Mouse (Mus musculus) hindbrain, embryonic 14.5 days (tissue): ENCODE results near the gene Rasd1. TPM values are rescaled to one million over a fixed set of nuclear protein-coding genes. Genes with fewer than 3 reads are reported as not detected.

Experiments used
- ATAC-seq: fragments of 200-750 bp; cut with Nextera tagmentation; 2 replicates; pipeline ENCODE4 v1.8.0; 2017; ENCODE audit warnings: moderate number of reproducible peaks, mild to moderate bottlenecking, moderate TSS enrichment, moderate library complexity; ENCODE audit not compliant: low FRiP score
- DNase-seq: peaks from one replicate; pipeline ENCODE4 v3.0.0-alpha.2; 2015; ENCODE audit warnings: low spot score
- H3K27ac ChIP-seq: fragments of 300-500 bp; sonication (generic); 2 replicates; pipeline ENCODE4 v1.5.1; 2014; ENCODE audit warnings: mild to moderate bottlenecking, moderate library complexity
- H3K27me3 ChIP-seq: fragments of 300-500 bp; sonication (generic); 2 replicates; pipeline ENCODE4 v1.6.1; 2014; ENCODE audit warnings: mild to moderate bottlenecking, low read length, mixed read lengths; ENCODE audit not compliant: control insufficient read depth, insufficient read depth
- H3K36me3 ChIP-seq: fragments of 300-500 bp; sonication (generic); replicated peaks from 2 replicates; pipeline ENCODE4 v1.6.1; 2014; ENCODE audit not compliant: control insufficient read depth, insufficient read depth
- H3K4me1 ChIP-seq: fragments of 300-500 bp; sonication (generic); replicated peaks from 2 replicates; pipeline ENCODE4 v1.6.1; 2014; ENCODE audit warnings: antibody characterized with exemption, low read length, mixed read lengths; ENCODE audit not compliant: control insufficient read depth, insufficient read depth
- H3K4me2 ChIP-seq: fragments of 300-500 bp; sonication (generic); replicated peaks from 2 replicates; pipeline ENCODE4 v1.6.1; 2014; ENCODE audit warnings: mild to moderate bottlenecking, moderate library complexity
- H3K4me3 ChIP-seq: fragments of 300-500 bp; sonication (generic); replicated peaks from 2 replicates; pipeline ENCODE4 v1.5.1; 2014; ENCODE audit warnings: mild to moderate bottlenecking, low read length
- H3K9ac ChIP-seq: fragments of 300-500 bp; sonication (generic); 2 replicates; pipeline ENCODE4 v1.6.1; 2014
- H3K9me3 ChIP-seq: fragments of 300-500 bp; sonication (generic); 2 replicates; pipeline ENCODE4 v1.6.1; 2016; ENCODE audit warnings: low read length; ENCODE audit not compliant: control insufficient read depth
- WGBS: fragments of 180-500 bp; shearing (Covaris S2); extraction: QIAGEN DNeasy Blood & Tissue Kit; methylation state at CpG from one replicate; pipeline ENCODE4 v1.1.7; 2014; 5-methylcytosine and 5-hydroxymethylcytosine counted together
- polyA plus RNA-seq: library from polyadenylated mRNA; unstranded; fragments of >200 nt; fragmentation: Nextera tagmentation; extraction: Ambion mirVana; gene quantifications from 2 replicates; pipeline ENCODE4 v1.2.1, GENCODE M21; 2014

The Rasd1 gene
- polyA plus RNA-seq, 1 experiment from 2014 or later: 1.3 TPM

DNA sequence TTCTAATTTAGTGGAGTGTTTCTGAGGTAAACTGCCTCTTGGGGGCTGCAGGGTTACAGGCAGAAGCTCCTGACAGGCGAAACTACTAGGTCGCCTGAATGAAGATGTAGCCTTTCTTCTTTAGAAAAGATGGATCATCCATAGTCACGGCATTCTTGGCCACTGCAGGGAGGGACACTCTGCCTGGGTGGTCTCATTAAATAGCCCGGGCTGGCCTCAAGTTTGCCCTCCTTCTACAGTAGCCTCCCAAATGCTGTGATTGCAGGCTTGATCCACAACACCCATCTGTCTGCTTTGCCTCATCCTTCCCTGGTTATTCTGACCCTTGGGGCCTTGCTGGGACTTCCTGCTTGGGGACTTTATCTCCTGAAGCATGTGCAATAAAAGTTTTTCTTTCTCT lies 34.7 kb downstream of the Rasd1 start:
- ATAC-seq (no peak), DNase-seq (no peak)
- Histone ChIP-seq H3K27me3 (no peaks in the 10 kb centered on the region), H3K36me3 (no peaks in the 10 kb centered on the region), H3K4me3 (no peak overlapping the region), H3K9me3 (no peaks in the 10 kb centered on the region), H3K4me2 (no peak overlapping the region), H3K9ac (no peak overlapping the region), H3K27ac (no peak overlapping the region), H3K4me1 (0 out of 2 replicates have a peak, but pooled peaks cover 2% of the 10 kb centered on the region)
- 39% methylated on average over 4 of the region's 4 CpGs for WGBS

- ATAC-seq (no peak), DNase-seq (no peak)
- WGBS: 21% methylated on average over 7 of the region's 7 CpGs
- Histone ChIP-seq H3K27me3 (no peaks in the 10 kb centered on the region), H3K9me3 (no peaks in the 10 kb centered on the region), H3K27ac (no peak overlapping the region), H3K4me2 (no peak overlapping the region), H3K4me3 (no peak overlapping the region), H3K4me1 (no peaks in the 10 kb centered on the region), H3K36me3 (no peaks in the 10 kb centered on the region), H3K9ac (no peak overlapping the region)
Observed at GRCm38 (mm10) chr11:59921265-59921664, 43.5 kb downstream of the Rasd1 start.

DNA sequence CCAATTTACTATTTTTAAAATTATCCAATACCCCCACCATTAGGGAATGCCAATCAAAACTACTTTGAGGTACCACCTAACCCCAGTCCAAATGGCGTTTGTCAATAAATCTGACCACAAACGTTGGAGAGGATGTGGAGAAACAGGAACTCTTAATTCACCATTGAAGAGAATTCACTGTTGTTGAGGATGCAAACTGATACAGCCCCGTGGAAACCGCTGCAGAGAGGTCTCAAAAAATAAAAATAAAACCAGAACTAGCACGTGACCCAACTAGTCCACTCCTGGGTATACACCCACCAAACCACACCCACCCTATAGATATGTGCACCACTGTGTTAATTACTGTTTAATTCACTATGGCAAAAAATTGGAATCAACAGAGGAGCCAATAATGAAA lies 44.4 kb downstream of the Rasd1 start:
- no peak for DNase-seq
- 79% methylated on average over 5 of the region's 5 CpGs for WGBS

DNA sequence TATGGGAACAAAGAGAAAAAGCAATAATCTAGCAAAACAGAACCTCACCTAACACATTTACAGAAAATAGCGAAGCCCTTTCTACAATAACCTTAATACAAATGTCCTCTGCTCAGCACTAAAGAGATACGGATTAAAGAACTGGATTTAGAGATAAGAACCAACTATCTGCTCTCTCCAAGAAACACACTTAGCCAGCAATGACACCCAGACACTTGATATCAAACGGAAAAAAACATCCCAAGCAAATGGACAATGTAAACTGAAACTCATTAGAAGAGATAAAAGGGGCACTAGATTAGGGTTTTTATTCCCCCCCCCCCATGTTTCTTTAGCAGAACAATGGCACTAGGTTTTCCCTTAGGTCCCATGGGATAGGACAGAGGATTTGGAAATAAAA lies 45.3 kb downstream of the Rasd1 start:
- no peak for ATAC-seq
- 80% methylated on average over 3 of the region's 3 CpGs for WGBS

More for the DNA sequence above, 44.4 kb downstream of the Rasd1 start:
- H3K27me3 ChIP-seq: no peaks in the 10 kb centered on the region
- no peak overlapping the region for H3K4me3 ChIP-seq
- no peaks in the 10 kb centered on the region for H3K4me1 ChIP-seq
- no peaks in the 10 kb centered on the region for H3K36me3 ChIP-seq
- H3K27ac ChIP-seq: no peak overlapping the region
- ATAC-seq: no peak
- H3K4me2 ChIP-seq: no peak overlapping the region
- H3K9me3 ChIP-seq: no peaks in the 10 kb centered on the region
- no peak overlapping the region for H3K9ac ChIP-seq

GRCm38 (mm10) chr11:59918014-59918413 lies 46.7 kb downstream of the Rasd1 start:
- no peak overlapping the region for H3K4me3 ChIP-seq
- no peak for DNase-seq
- H3K27me3 ChIP-seq: no peaks in the 10 kb centered on the region
- no peak for ATAC-seq
- 51% methylated on average over 4 of the region's 4 CpGs for WGBS
- no peaks in the 10 kb centered on the region for H3K36me3 ChIP-seq
- no peak overlapping the region for H3K27ac ChIP-seq
- H3K9ac ChIP-seq: no peak overlapping the region
- no peaks in the 10 kb centered on the region for H3K4me1 ChIP-seq
- H3K4me2 ChIP-seq: no peak overlapping the region
- H3K9me3 ChIP-seq: no peaks in the 10 kb centered on the region

More for the DNA sequence above, 45.3 kb downstream of the Rasd1 start:
- Histone ChIP-seq H3K27me3 (no peaks in the 10 kb centered on the region), H3K9me3 (no peaks in the 10 kb centered on the region), H3K9ac (no peak overlapping the region), H3K4me2 (no peak overlapping the region), H3K27ac (no peak overlapping the region), H3K36me3 (no peaks in the 10 kb centered on the region), H3K4me1 (no peaks in the 10 kb centered on the region), H3K4me3 (no peak overlapping the region)
- DNase-seq: no peak

GRCm38 (mm10) chr11:59913702-59914101 lies 51.0 kb downstream of the Rasd1 start:
- Histone ChIP-seq H3K27me3 (no peaks in the 10 kb centered on the region), H3K9ac (no peak overlapping the region), H3K4me1 (no peaks in the 10 kb centered on the region), H3K36me3 (no peaks in the 10 kb centered on the region), H3K4me3 (no peak overlapping the region), H3K27ac (no peak overlapping the region), H3K9me3 (no peaks in the 10 kb centered on the region), H3K4me2 (no peak overlapping the region)
- DNase-seq (no peak), ATAC-seq (no peak)
- 88% methylated on average over 4 of the region's 4 CpGs for WGBS

Other genes with a start within 250 kb of the Rasd1 start
- 4.3 and 5.2 TPM in 2 replicates for gene Pld6, start 177.3 kb downstream of the Rasd1 start, polyA plus RNA-seq
- 35.9 and 39.7 TPM in 2 replicates for gene Flcn, start 154.9 kb downstream of the Rasd1 start, polyA plus RNA-seq
- 70.0 and 70.1 TPM in 2 replicates for gene Nt5m, start 125.5 kb downstream of the Rasd1 start, polyA plus RNA-seq
- 198 and 199 TPM in 2 replicates for gene Cops3, start 125.1 kb downstream of the Rasd1 start, polyA plus RNA-seq
- 32.7 and 36.1 TPM in 2 replicates for gene Med9, start 16.7 kb downstream of the Rasd1 start, polyA plus RNA-seq
- gene Pemt, start 81.5 kb upstream of the Rasd1 start, polyA plus RNA-seq: 7.7 and 7.9 TPM in 2 replicates
- 34.1 and 39.1 TPM in 2 replicates for gene Rai1, start 140.1 kb upstream of the Rasd1 start, polyA plus RNA-seq